Mouse (Mus musculus) intestine, embryonic 14.5 days (tissue): ENCODE measurements at regions not wholly inside any gene's neighbourhood (a gene's known extent, or its start where the extent isn't known, plus 50 kb on each side); places are given as distances from the start of the nearest gene placed in this dataset.

Source experiments
- ATAC-seq: fragments of 200-750 bp; cut with Nextera tagmentation; replicated peaks from 2 replicates; pipeline ENCODE4 v1.8.0; 2017; ENCODE audit warnings: low read depth, moderate number of reproducible peaks, moderate TSS enrichment, moderate library complexity; ENCODE audit not compliant: low FRiP score, low TSS enrichment
- DNase-seq: peaks from one replicate; pipeline ENCODE4 v3.0.0-alpha.2; 2018; ENCODE audit warnings: low spot score
- H3K27ac ChIP-seq: fragments of 300-500 bp; sonication (generic); 2 replicates; pipeline ENCODE4 v1.5.1; 2014; ENCODE audit warnings: low read depth, mild to moderate bottlenecking, control low read depth
- H3K27me3 ChIP-seq: fragments of 300-500 bp; sonication (generic); replicated peaks from 2 replicates; pipeline ENCODE4 v1.6.1; 2014; ENCODE audit warnings: low read length, control low read depth; ENCODE audit not compliant: control insufficient read depth, insufficient read depth
- H3K36me3 ChIP-seq: fragments of 300-500 bp; sonication (generic); 2 replicates; pipeline ENCODE4 v1.6.1; 2014; ENCODE audit warnings: low read length, control low read depth; ENCODE audit not compliant: control insufficient read depth, insufficient read depth
- H3K4me1 ChIP-seq: fragments of 300-500 bp; sonication (generic); replicated peaks from 2 replicates; pipeline ENCODE4 v1.6.1; 2014; ENCODE audit warnings: low read length, control low read depth, mixed read lengths; ENCODE audit not compliant: control insufficient read depth, insufficient read depth
- H3K4me2 ChIP-seq: fragments of 300-500 bp; sonication (generic); 2 replicates; pipeline ENCODE4 v1.6.1; 2014; ENCODE audit warnings: low read length
- H3K4me3 ChIP-seq: fragments of 300-500 bp; sonication (generic); 2 replicates; pipeline ENCODE4 v1.5.1; 2014; ENCODE audit warnings: low read depth, low read length, control low read depth, mixed read lengths
- H3K9ac ChIP-seq: fragments of 300-500 bp; sonication (generic); 2 replicates; pipeline ENCODE4 v1.6.1; 2014; ENCODE audit warnings: mild to moderate bottlenecking, low read length
- H3K9me3 ChIP-seq: fragments of 300-500 bp; sonication (generic); 2 replicates; pipeline ENCODE4 v1.6.1; 2016; ENCODE audit warnings: low read length, control low read depth; ENCODE audit not compliant: control insufficient read depth
- WGBS: fragments of 180-500 bp; shearing (Covaris S2); extraction: QIAGEN DNeasy Blood & Tissue Kit; methylation state at CpG from one replicate; pipeline ENCODE4 v1.1.7; 2014; 5-methylcytosine and 5-hydroxymethylcytosine counted together

GRCm38 (mm10) chr13:35537936-35538335, 121.7 kb upstream of the Cdyl start:
- no peak overlapping the region for H3K4me2 ChIP-seq
- 80% methylated on average over 5 of the region's 5 CpGs for WGBS
- H3K27ac ChIP-seq: no peak overlapping the region
- no peak overlapping the region for H3K9ac ChIP-seq
- H3K4me1 ChIP-seq: no peaks in the 10 kb centered on the region
- no peaks in the 10 kb centered on the region for H3K9me3 ChIP-seq
- ATAC-seq (no peak), DNase-seq (no peak)
- no peak overlapping the region for H3K4me3 ChIP-seq
- no peaks in the 10 kb centered on the region for H3K27me3 ChIP-seq
- H3K36me3 ChIP-seq: no peaks in the 10 kb centered on the region

- H3K36me3 ChIP-seq: no peaks in the 10 kb centered on the region
- ATAC-seq (no peak), DNase-seq (no peak)
- WGBS: 87% methylated on average over 2 of the region's 2 CpGs
- H3K27ac ChIP-seq: no peak overlapping the region
- H3K4me1 ChIP-seq: no peaks in the 10 kb centered on the region
- H3K9me3 ChIP-seq: no peaks in the 10 kb centered on the region
- no peak overlapping the region for H3K9ac ChIP-seq
- no peaks in the 10 kb centered on the region for H3K27me3 ChIP-seq
- H3K4me3 ChIP-seq: no peak overlapping the region
- no peak overlapping the region for H3K4me2 ChIP-seq
Measured at GRCm38 (mm10) chr13:35540433-35540832, 119.2 kb upstream of the Cdyl start.

- no peak for DNase-seq
- 68% methylated on average over 6 of the region's 6 CpGs for WGBS
Measured at GRCm38 (mm10) chr13:35541053-35541452, 118.6 kb upstream of the Cdyl start.

GRCm38 (mm10) chr13:35564006-35564405, 95.6 kb upstream of the Cdyl start:
- Histone ChIP-seq H3K9me3 (no peaks in the 10 kb centered on the region), H3K4me2 (no peak overlapping the region), H3K27me3 (no peaks in the 10 kb centered on the region), H3K4me1 (no peaks in the 10 kb centered on the region), H3K27ac (no peak overlapping the region), H3K4me3 (no peak overlapping the region), H3K9ac (no peak overlapping the region), H3K36me3 (no peaks in the 10 kb centered on the region)
- no peak for ATAC-seq
- 51% methylated on average over 1 of the region's 1 CpGs for whole genome bisulfite sequencing
- DNase-seq: no peak

More at GRCm38 (mm10) chr13:35541053-35541452, 118.6 kb upstream of the Cdyl start:
- no peak for ATAC-seq
- Histone ChIP-seq H3K36me3 (no peaks in the 10 kb centered on the region), H3K4me3 (no peak overlapping the region), H3K27me3 (no peaks in the 10 kb centered on the region), H3K27ac (no peak overlapping the region), H3K9me3 (no peaks in the 10 kb centered on the region), H3K9ac (no peak overlapping the region), H3K4me1 (no peaks in the 10 kb centered on the region), H3K4me2 (no peak overlapping the region)

- Histone ChIP-seq H3K4me3 (no peak overlapping the region), H3K9ac (no peak overlapping the region), H3K36me3 (no peaks in the 10 kb centered on the region), H3K4me2 (no peak overlapping the region), H3K27ac (no peak overlapping the region), H3K4me1 (no peaks in the 10 kb centered on the region), H3K9me3 (no peaks in the 10 kb centered on the region), H3K27me3 (no peaks in the 10 kb centered on the region)
- DNase-seq (peak; percentile 65), ATAC-seq (no peak)
- 18% methylated on average over 3 of the region's 3 CpGs for WGBS
Measured at GRCm38 (mm10) chr13:35581616-35582015, 78.0 kb upstream of the Cdyl start.

GRCm38 (mm10) chr13:35598003-35598402, 61.6 kb upstream of the Cdyl start:
- Histone ChIP-seq H3K27ac (no peak overlapping the region), H3K4me1 (no peaks in the 10 kb centered on the region), H3K9ac (no peak overlapping the region), H3K4me3 (no peak overlapping the region), H3K36me3 (no peaks in the 10 kb centered on the region), H3K9me3 (0 out of 2 replicates have a peak, but pooled peaks cover under 1% of the 10 kb centered on the region), H3K27me3 (no peaks in the 10 kb centered on the region), H3K4me2 (no peak overlapping the region)
- no peak for ATAC-seq
- 92% methylated on average over 5 of the region's 5 CpGs for WGBS
- no peak for DNase-seq

GRCm38 (mm10) chr13:35601560-35602135, 58.0 kb upstream of the Cdyl start:
- Histone ChIP-seq H3K9ac (no peak overlapping the region), H3K9me3 (0 out of 2 replicates have a peak, but pooled peaks cover 3% of the 10 kb centered on the region), H3K4me3 (no peak overlapping the region), H3K36me3 (no peaks in the 10 kb centered on the region), H3K27ac (no peak overlapping the region), H3K27me3 (no peaks in the 10 kb centered on the region), H3K4me2 (no peak overlapping the region), H3K4me1 (no peaks in the 10 kb centered on the region)
- WGBS: 81% methylated on average over 2 of the region's 2 CpGs
- ATAC-seq (no peak), DNase-seq (no peak)

- 0 out of 2 replicates have a peak, but pooled peaks cover 3% of the 10 kb centered on the region for H3K9me3 ChIP-seq
- no peak overlapping the region for H3K27ac ChIP-seq
- H3K9ac ChIP-seq: no peak overlapping the region
- ATAC-seq (no peak), DNase-seq (no peak)
- no peaks in the 10 kb centered on the region for H3K4me1 ChIP-seq
- no peaks in the 10 kb centered on the region for H3K36me3 ChIP-seq
- no peaks in the 10 kb centered on the region for H3K27me3 ChIP-seq
- 93% methylated on average over 5 of the region's 5 CpGs for WGBS
- no peak overlapping the region for H3K4me2 ChIP-seq
- no peak overlapping the region for H3K4me3 ChIP-seq
Measured at GRCm38 (mm10) chr13:35603080-35603479, 56.6 kb upstream of the Cdyl start.

GRCm38 (mm10) chr13:35604061-35604460, 55.6 kb upstream of the Cdyl start:
- DNase-seq: no peak
- Histone ChIP-seq H3K27ac (0 out of 2 replicates have a peak overlapping the region, but pooled peaks have one; percentile 9), H3K36me3 (no peaks in the 10 kb centered on the region), H3K9me3 (0 out of 2 replicates have a peak, but pooled peaks cover 3% of the 10 kb centered on the region), H3K4me3 (no peak overlapping the region), H3K4me2 (no peak overlapping the region), H3K4me1 (no peaks in the 10 kb centered on the region), H3K27me3 (no peaks in the 10 kb centered on the region), H3K9ac (no peak overlapping the region)
- ATAC-seq: peak; percentile 76; the same call in 1 of the 2 replicates
- 50% methylated on average over 1 of the region's 1 CpGs for WGBS
